Mouse (Mus musculus) intestine, embryonic 16.5 days (tissue): Measurements from ENCODE around the gene Ncoa1. TPM values are rescaled to one million over a fixed set of nuclear protein-coding genes. Genes with fewer than 3 reads are reported as not detected.

Experiments
- ATAC-seq: fragments of 200-750 bp; cut with Nextera tagmentation; 2 replicates; pipeline ENCODE4 v1.8.0; 2017; ENCODE audit warnings: moderate TSS enrichment, moderate library complexity
- H3K27ac ChIP-seq: fragments of 300-500 bp; sonication (generic); 2 replicates; pipeline ENCODE4 v1.5.1; 2014; ENCODE audit warnings: mild to moderate bottlenecking, low read length
- H3K27me3 ChIP-seq: fragments of 300-500 bp; sonication (generic); replicated peaks from 2 replicates; pipeline ENCODE4 v1.6.1; 2014; ENCODE audit warnings: low read length, control low read depth, mixed read lengths; ENCODE audit not compliant: control insufficient read depth, insufficient read depth
- H3K36me3 ChIP-seq: fragments of 300-500 bp; sonication (generic); 2 replicates; pipeline ENCODE4 v1.6.1; 2014; ENCODE audit warnings: low read length, control low read depth; ENCODE audit not compliant: control insufficient read depth, insufficient read depth
- H3K4me1 ChIP-seq: fragments of 300-500 bp; sonication (generic); 2 replicates; pipeline ENCODE4 v1.6.1; 2014; ENCODE audit warnings: low read length, control low read depth, mixed read lengths; ENCODE audit not compliant: control insufficient read depth, insufficient read depth
- H3K4me2 ChIP-seq: fragments of 300-500 bp; sonication (generic); 2 replicates; pipeline ENCODE4 v1.6.1; 2014; ENCODE audit warnings: low read depth, low read length, control low read depth
- H3K4me3 ChIP-seq: fragments of 300-500 bp; sonication (generic); 2 replicates; pipeline ENCODE4 v1.5.1; 2014; ENCODE audit warnings: mild to moderate bottlenecking, low read length
- H3K9ac ChIP-seq: fragments of 300-500 bp; sonication (generic); 2 replicates; pipeline ENCODE4 v1.6.1; 2014; ENCODE audit warnings: low read depth, low read length
- H3K9me3 ChIP-seq: fragments of 300-500 bp; sonication (generic); 2 replicates; pipeline ENCODE4 v1.6.1; 2016; ENCODE audit warnings: low read length, control low read depth; ENCODE audit not compliant: control insufficient read depth
- WGBS: fragments of 180-500 bp; shearing (Covaris S2); extraction: QIAGEN DNeasy Blood & Tissue Kit; methylation state at CpG from one replicate; pipeline ENCODE4 v1.1.7; 2014; 5-methylcytosine and 5-hydroxymethylcytosine counted together
- polyA plus RNA-seq: library from polyadenylated mRNA; unstranded; fragments of >200 nt; fragmentation: Nextera tagmentation; extraction: Ambion mirVana; gene quantifications from 2 replicates; pipeline ENCODE4 v1.2.1, GENCODE M21; 2015

Ncoa1 gene
- polyA plus RNA-seq, 1 experiment from 2014 or later, result 4.7 TPM

GRCm38 (mm10) chr12:4430061-4430825 lies 46.7 kb downstream of the Ncoa1 start:
- Histone ChIP-seq H3K4me1 (0 out of 2 replicates have a peak, but pooled peaks cover 3% of the 10 kb centered on the region), H3K36me3 (no peaks in the 10 kb centered on the region), H3K4me3 (no peak overlapping the region), H3K9ac (no peak overlapping the region), H3K9me3 (no peaks in the 10 kb centered on the region), H3K4me2 (no peak overlapping the region), H3K27ac (no peak overlapping the region), H3K27me3 (no peaks in the 10 kb centered on the region)
- ATAC-seq, result no peak
- 80% methylated on average over 3 of the region's 3 CpGs for WGBS

DNA sequence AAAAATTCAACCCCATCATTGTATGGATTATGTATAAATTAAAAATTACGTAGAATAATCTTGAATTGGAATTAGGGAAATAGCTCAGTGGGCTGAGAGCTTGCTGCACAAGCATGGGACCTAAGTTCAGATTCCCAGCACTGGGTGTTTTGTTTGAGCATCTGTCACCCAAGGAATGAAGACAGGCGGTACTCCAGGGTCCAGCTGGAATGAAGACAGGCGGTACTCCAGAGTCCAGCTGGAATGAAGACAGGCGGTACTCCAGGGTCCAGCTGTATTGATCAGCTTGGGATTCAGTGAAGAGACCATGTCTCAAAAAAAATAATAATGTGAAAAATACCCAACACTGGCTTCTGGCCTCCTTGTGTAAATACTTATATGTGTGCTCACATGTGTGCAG lies 58.2 kb downstream of the Ncoa1 start:
- Histone ChIP-seq H3K36me3 (no peaks in the 10 kb centered on the region), H3K4me1 (no peaks in the 10 kb centered on the region), H3K27ac (no peak overlapping the region), H3K9ac (no peak overlapping the region), H3K27me3 (no peaks in the 10 kb centered on the region), H3K9me3 (no peaks in the 10 kb centered on the region), H3K4me3 (no peak overlapping the region), H3K4me2 (no peak overlapping the region)
- ATAC-seq, result no peak
- 83% methylated on average over 4 of the region's 4 CpGs for WGBS

GRCm38 (mm10) chr12:4417626-4418263 lies 59.2 kb downstream of the Ncoa1 start:
- Histone ChIP-seq H3K4me3 (no peak overlapping the region), H3K27me3 (no peaks in the 10 kb centered on the region), H3K4me2 (no peak overlapping the region), H3K4me1 (no peaks in the 10 kb centered on the region), H3K36me3 (no peaks in the 10 kb centered on the region), H3K9ac (no peak overlapping the region), H3K27ac (no peak overlapping the region), H3K9me3 (no peaks in the 10 kb centered on the region)
- 81% methylated on average over 3 of the region's 3 CpGs for WGBS
- no peak for ATAC-seq

DNA sequence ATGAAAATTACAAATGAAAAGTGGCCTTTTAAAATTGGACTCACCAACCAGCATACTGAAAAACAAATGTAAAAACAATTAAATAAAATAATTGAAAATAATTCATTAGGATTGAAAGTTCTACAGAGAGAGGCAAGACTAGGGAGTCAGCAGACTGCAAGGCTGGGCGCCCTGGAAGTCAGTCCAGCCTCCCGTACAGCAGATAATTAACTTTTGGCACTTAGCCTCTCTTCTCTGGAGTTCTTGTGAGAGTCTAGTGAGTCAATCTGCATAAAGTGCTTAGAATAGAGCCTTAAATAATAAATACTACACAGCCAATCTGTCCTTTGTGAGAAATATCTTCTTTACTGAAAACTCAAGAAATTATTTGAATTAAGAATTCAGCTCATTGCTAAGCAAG lies 69.9 kb downstream of the Ncoa1 start:
- H3K4me1 ChIP-seq, result no peaks in the 10 kb centered on the region
- no peak overlapping the region for H3K27ac ChIP-seq
- no peak overlapping the region for H3K4me3 ChIP-seq
- H3K9me3 ChIP-seq, result no peaks in the 10 kb centered on the region
- H3K36me3 ChIP-seq, result no peaks in the 10 kb centered on the region
- H3K27me3 ChIP-seq, result no peaks in the 10 kb centered on the region
- no peak overlapping the region for H3K4me2 ChIP-seq
- ATAC-seq, result no peak
- no peak overlapping the region for H3K9ac ChIP-seq
- WGBS, result 52% methylated on average over 2 of the region's 2 CpGs

DNA sequence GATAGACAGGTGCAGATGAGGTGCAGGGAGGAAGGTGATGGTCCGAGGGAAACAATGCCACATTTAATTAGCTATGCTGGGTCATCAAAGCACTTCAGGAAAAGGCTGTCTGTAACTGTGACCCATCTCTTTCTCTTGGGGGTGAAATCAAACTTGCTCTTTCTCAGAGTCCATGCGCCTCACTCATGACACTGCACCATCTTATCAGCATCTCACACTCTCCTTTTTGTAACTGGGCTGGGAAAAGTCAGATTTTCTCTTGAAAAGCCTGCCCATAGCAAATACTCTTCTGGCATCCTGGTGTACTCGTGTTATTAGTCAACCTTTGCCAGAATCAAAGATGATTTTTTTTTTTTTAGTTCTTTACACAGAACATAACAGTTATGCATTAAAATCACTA lies 70.8 kb downstream of the Ncoa1 start:
- WGBS, result 83% methylated on average over 3 of the region's 3 CpGs
- H3K9me3 ChIP-seq, result no peaks in the 10 kb centered on the region
- H3K36me3 ChIP-seq, result no peaks in the 10 kb centered on the region
- no peak overlapping the region for H3K4me3 ChIP-seq
- ATAC-seq, result no peak
- H3K4me1 ChIP-seq, result no peaks in the 10 kb centered on the region
- H3K4me2 ChIP-seq, result no peak overlapping the region
- H3K9ac ChIP-seq, result no peak overlapping the region
- H3K27me3 ChIP-seq, result no peaks in the 10 kb centered on the region
- no peak overlapping the region for H3K27ac ChIP-seq

GRCm38 (mm10) chr12:4403206-4403605 lies 73.8 kb downstream of the Ncoa1 start:
- ATAC-seq, result no peak
- H3K9me3 ChIP-seq, result no peaks in the 10 kb centered on the region

DNA sequence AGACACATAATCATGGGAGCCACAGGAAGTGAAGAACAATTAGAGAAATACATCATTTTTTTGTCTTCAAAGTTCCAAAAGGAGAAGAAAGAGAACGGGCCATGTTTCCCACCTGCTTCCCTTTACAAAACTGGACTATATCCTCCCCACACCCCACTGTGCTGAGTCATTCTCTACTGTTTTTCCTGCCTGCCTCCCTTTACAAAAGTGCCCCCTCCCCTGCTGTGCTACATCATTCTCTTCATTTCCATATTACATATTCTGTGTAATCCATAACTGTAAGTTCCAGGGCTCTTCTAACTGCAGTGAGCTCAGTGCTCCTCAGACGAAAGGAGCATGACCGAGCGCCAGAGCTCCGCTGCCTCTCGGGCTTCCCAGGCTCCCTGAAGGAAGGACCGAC lies 80.8 kb downstream of the Ncoa1 start:
- H3K9ac ChIP-seq, result no peak overlapping the region
- no peaks in the 10 kb centered on the region for H3K36me3 ChIP-seq
- H3K4me3 ChIP-seq, result no peak overlapping the region
- 79% methylated on average over 7 of the region's 7 CpGs for WGBS
- no peak overlapping the region for H3K4me2 ChIP-seq
- ATAC-seq, result no peak
- no peaks in the 10 kb centered on the region for H3K27me3 ChIP-seq
- H3K4me1 ChIP-seq, result no peaks in the 10 kb centered on the region
- H3K27ac ChIP-seq, result no peak overlapping the region
- H3K9me3 ChIP-seq, result no peaks in the 10 kb centered on the region

More at GRCm38 (mm10) chr12:4403206-4403605, 73.8 kb downstream of the Ncoa1 start:
- H3K9ac ChIP-seq, result no peak overlapping the region
- H3K36me3 ChIP-seq, result no peaks in the 10 kb centered on the region
- H3K4me1 ChIP-seq, result no peaks in the 10 kb centered on the region
- H3K4me3 ChIP-seq, result no peak overlapping the region
- no peak overlapping the region for H3K4me2 ChIP-seq
- no peaks in the 10 kb centered on the region for H3K27me3 ChIP-seq
- no peak overlapping the region for H3K27ac ChIP-seq
- 68% methylated on average over 4 of the region's 4 CpGs for WGBS

- WGBS, result 72% methylated on average over 2 of the region's 2 CpGs
- H3K27me3 ChIP-seq, result no peaks in the 10 kb centered on the region
- ATAC-seq, result no peak
Observed at GRCm38 (mm10) chr12:4392590-4392989, 84.4 kb downstream of the Ncoa1 start.

DNA sequence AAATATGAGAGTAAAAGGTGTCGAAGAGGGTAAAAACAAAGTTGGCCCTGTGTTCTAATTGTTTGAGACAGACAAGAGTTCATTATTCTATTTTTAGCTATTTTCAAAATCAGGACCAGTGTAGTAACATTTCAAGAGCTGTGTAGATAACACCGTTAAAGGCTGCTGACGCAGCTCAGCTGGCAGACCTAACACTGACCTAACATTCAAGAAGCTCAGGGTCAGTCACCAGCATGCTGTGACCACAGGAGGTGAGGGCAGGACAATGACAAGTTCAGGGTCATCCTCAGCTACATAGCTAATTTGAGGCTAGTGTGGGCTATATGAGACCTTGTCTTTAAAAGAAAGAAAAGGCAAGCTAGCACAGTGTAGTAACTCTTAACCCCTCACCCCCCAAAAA lies 84.9 kb downstream of the Ncoa1 start:
- H3K4me2 ChIP-seq, result no peak overlapping the region
- no peak overlapping the region for H3K9ac ChIP-seq
- no peaks in the 10 kb centered on the region for H3K4me1 ChIP-seq
- H3K36me3 ChIP-seq, result no peaks in the 10 kb centered on the region
- no peak overlapping the region for H3K27ac ChIP-seq
- no peaks in the 10 kb centered on the region for H3K27me3 ChIP-seq
- no peak overlapping the region for H3K4me3 ChIP-seq
- no peak for ATAC-seq
- no peaks in the 10 kb centered on the region for H3K9me3 ChIP-seq
- 76% methylated on average over 3 of the region's 3 CpGs for WGBS

More at GRCm38 (mm10) chr12:4392590-4392989, 84.4 kb downstream of the Ncoa1 start:
- H3K4me2 ChIP-seq, result no peak overlapping the region
- H3K27ac ChIP-seq, result no peak overlapping the region
- H3K9ac ChIP-seq, result no peak overlapping the region
- H3K4me3 ChIP-seq, result no peak overlapping the region
- H3K36me3 ChIP-seq, result no peaks in the 10 kb centered on the region
- no peaks in the 10 kb centered on the region for H3K4me1 ChIP-seq
- H3K9me3 ChIP-seq, result no peaks in the 10 kb centered on the region
